ENCODE assay signal across 7 mouse cellular contexts in genomic region chr12:33379624-33380445, GRCm38 (mm10). TPM values are rescaled to one million over a fixed set of nuclear protein-coding genes. Genes with fewer than 3 reads are reported as not detected.
DNase-seq lines count a peak whose midpoint lies in the region; ATAC-seq lines count a peak whose summit lies in the region.

No protein-coding gene starts in this region.

- H3K9me3 ChIP-seq in intestine, embryonic 14.5 days (ENCODE audit: control insufficient read depth, low read length), result no peaks in the 10 kb centered on the region

- H3K27ac ChIP-seq in intestine, embryonic 14.5 days (ENCODE audit: low read depth), result no peak overlapping the region

- H3K36me3 ChIP-seq in intestine, embryonic 14.5 days (ENCODE audit: control insufficient read depth, insufficient read depth, low read length), result no peaks in the 10 kb centered on the region

- H3K27me3 ChIP-seq in intestine, embryonic 14.5 days (replicated peaks; ENCODE audit: control insufficient read depth, insufficient read depth, low read length), result no peaks in the 10 kb centered on the region

- H3K4me3 ChIP-seq in intestine, embryonic 14.5 days (ENCODE audit: low read depth, low read length), result no peak overlapping the region; the same call in 1 of the 2 replicates

- peak; percentile 78 for ATAC-seq in intestine, embryonic 14.5 days (replicated peaks; ENCODE audit: low FRiP score, low TSS enrichment, low read depth)

- peak; percentile 74 to 75 for DNase-seq in adrenal gland, adult 18-20 months (ENCODE audit: low spot score in 2 of 2)
- DNase-seq in embryo, embryonic 11 days, result peak; percentile 83
- DNase-seq in gastrocnemius, postnatal 25 days, result peak; percentile 70
- peak; percentile 93 for DNase-seq in intestine, embryonic 14.5 days (ENCODE audit: low spot score)
- peak; percentile 72 to 86 for DNase-seq in left cerebral cortex, postnatal 14 days (ENCODE audit: low spot score in 2 of 2)
- peak; percentile 90 for DNase-seq in mesoderm, embryonic 11.5 days (ENCODE audit: low read depth, low spot score)
- DNase-seq in right cerebral cortex, postnatal 36 days (ENCODE audit: low spot score in 2 of 2), result peak; percentile 51 to 56

- intact Hi-C loops in left cerebral cortex, postnatal 14 days (cut with DNase I), result no loop called here

- H3K4me1 ChIP-seq in intestine, embryonic 14.5 days (replicated peaks; ENCODE audit: control insufficient read depth, insufficient read depth, low read length), result 0 out of 2 replicates have a peak, but pooled peaks cover 3% of the 10 kb centered on the region

- no peak overlapping the region for H3K9ac ChIP-seq in intestine, embryonic 14.5 days (ENCODE audit: low read length)

- peak overlapping the region; percentile 24 for H3K4me2 ChIP-seq in intestine, embryonic 14.5 days (ENCODE audit: low read length)

- WGBS in intestine, embryonic 14.5 days, result 19% methylated on average over 22 of the region's 22 CpGs

RNA-seq across cellular contexts. Expression of gene Efcab10, which starts 14.8 kb away (rescaled TPM):
- 1 to 10 TPM in 1 of 2 experiments, under 1 TPM in 1; 0.48 to 2.0 TPM for total RNA-seq in adrenal gland, adult 18-20 months (2021)
- not detected for total RNA-seq in gastrocnemius, postnatal 25 days (2021)
- 0.28 TPM in 1 of 2 replicates, not detected in the other for polyA plus RNA-seq in intestine, embryonic 14.5 days (2014; fragmentation: Nextera tagmentation; extraction: Ambion mirVana)
- 1 to 10 TPM; 1.1 to 1.4 TPM for total RNA-seq in left cerebral cortex, postnatal 14 days (2021)

RNA-seq across cellular contexts. Expression of gene Twistnb, which starts 49.6 kb away (rescaled TPM):
- 10 to 100 TPM; 14.5 to 15.5 TPM for total RNA-seq in adrenal gland, adult 18-20 months (2021)
- 1 to 10 TPM; 7.2 to 9.5 TPM for total RNA-seq in gastrocnemius, postnatal 25 days (2021)
- 53.0 and 59.4 TPM in 2 replicates for polyA plus RNA-seq in intestine, embryonic 14.5 days (2014; fragmentation: Nextera tagmentation; extraction: Ambion mirVana)
- 10 to 100 TPM; 10.5 to 11.4 TPM for total RNA-seq in left cerebral cortex, postnatal 14 days (2021)
